Mouse (Mus musculus) C2C12 (cell line): ENCODE results near the gene Cbfa2t3. TPM values are rescaled to one million over a fixed set of nuclear protein-coding genes. Genes with fewer than 3 reads are reported as not detected.

Experiments used
- H3K27me3 ChIP-seq: one replicate; pipeline ENCODE4 v1.6.1; 2011; ENCODE audit not compliant: control insufficient read depth, insufficient read depth, insufficient read length
- H3K36me3 ChIP-seq: one replicate; pipeline ENCODE4 v1.6.1; 2011; ENCODE audit not compliant: control insufficient read depth, insufficient read depth
- H3K4me3 ChIP-seq: one replicate; pipeline ENCODE4 v1.5.1; 2011; ENCODE audit warnings: mild to moderate bottlenecking, control low read depth; ENCODE audit not compliant: poor library complexity, insufficient read depth, severe bottlenecking
- H3K79me2 ChIP-seq: one replicate; pipeline ENCODE4 v1.6.1; 2011; ENCODE audit not compliant: control insufficient read depth, insufficient read depth
- H3K79me3 ChIP-seq: one replicate; pipeline ENCODE4 v1.6.1; 2011; ENCODE audit warnings: low read depth, control low read depth
- H3ac ChIP-seq: one replicate; pipeline ENCODE3; 2011; ENCODE audit warnings: low read depth; ENCODE audit not compliant: control insufficient read depth, insufficient read length
- CEBPB ChIP-seq: IDR thresholded peaks from one replicate; pipeline ENCODE4 v1.6.1; 2011; ENCODE audit warnings: low read depth, mild to moderate bottlenecking, control low read depth, moderate library complexity
- CTCF ChIP-seq: IDR thresholded peaks from one replicate; pipeline ENCODE4 v1.5.1; 2011; ENCODE audit not compliant: control insufficient read depth, insufficient read depth, insufficient read length
- FOSL1 ChIP-seq: IDR thresholded peaks from one replicate; pipeline ENCODE4 v1.8.0; 2011; ENCODE audit warnings: mild to moderate bottlenecking, low read length; ENCODE audit not compliant: poor library complexity, insufficient read depth, severe bottlenecking
- MAX ChIP-seq: IDR thresholded peaks from one replicate; pipeline ENCODE4 v1.6.1; 2011; ENCODE audit warnings: mild to moderate bottlenecking, control low read depth
- MYOD1 ChIP-seq: IDR thresholded peaks from one replicate; pipeline ENCODE4 v1.6.1; 2011; ENCODE audit warnings: low read depth; ENCODE audit not compliant: control insufficient read depth, insufficient read length
- MYOG ChIP-seq: IDR thresholded peaks from one replicate; pipeline ENCODE4 v1.6.1; 2011; ENCODE audit not compliant: control insufficient read depth, insufficient read length; ENCODE audit errors: extremely low read depth
- USF1 ChIP-seq: IDR thresholded peaks from one replicate; pipeline ENCODE4 v1.6.1; 2011; ENCODE audit warnings: low read depth, mild to moderate bottlenecking, control low read depth, moderate library complexity
- polyA plus RNA-seq: library from polyadenylated mRNA; unstranded; fragments of >200 nt; fragmentation: generic; extraction: Trizol; gene quantifications from one replicate; pipeline ENCODE4 v1.2.1, GENCODE M21; 2012; ENCODE audit warnings: missing spikeins

The Cbfa2t3 gene
- polyA plus RNA-seq, 1 experiment, result 0.15 TPM

DNA sequence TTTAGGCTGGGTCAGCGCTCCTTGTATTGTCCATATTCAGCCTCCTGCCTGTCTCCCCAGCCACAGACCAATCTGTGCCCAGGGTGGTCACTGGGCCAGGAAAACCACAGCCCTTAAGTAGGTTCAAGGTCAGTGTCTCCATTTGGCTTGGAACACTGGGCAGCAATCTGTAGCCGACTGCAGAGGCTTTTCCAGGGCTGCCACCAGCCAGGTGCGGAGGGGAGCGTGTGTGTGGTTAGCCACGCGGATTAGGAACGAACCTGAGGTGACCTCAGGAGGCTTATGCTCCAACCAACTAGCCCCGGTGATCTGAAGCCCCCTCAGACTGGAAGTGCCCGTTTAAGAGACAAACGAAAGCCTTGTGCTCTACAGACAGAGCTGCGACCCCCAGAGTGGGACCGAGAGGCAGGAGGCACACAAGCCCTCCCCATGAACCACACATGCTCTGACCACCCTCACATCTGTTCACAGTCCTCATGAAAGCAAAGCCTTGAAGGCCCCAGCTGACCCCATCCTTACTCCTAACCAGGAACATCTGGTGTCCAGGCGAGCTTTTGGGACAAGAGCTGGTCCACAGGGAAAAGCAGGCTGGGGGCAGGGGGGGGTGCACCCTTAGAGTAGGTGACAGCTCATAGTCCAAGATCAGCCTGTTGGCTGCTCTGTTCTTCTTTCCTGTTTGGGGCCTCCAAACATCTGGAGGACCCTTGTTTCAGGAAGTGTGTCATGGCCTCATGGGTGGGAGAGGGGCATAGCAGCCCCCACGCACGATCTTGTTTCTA, 50.5 kb downstream of the Cbfa2t3 start:
- no peak overlapping the region for H3K4me3 ChIP-seq

DNA sequence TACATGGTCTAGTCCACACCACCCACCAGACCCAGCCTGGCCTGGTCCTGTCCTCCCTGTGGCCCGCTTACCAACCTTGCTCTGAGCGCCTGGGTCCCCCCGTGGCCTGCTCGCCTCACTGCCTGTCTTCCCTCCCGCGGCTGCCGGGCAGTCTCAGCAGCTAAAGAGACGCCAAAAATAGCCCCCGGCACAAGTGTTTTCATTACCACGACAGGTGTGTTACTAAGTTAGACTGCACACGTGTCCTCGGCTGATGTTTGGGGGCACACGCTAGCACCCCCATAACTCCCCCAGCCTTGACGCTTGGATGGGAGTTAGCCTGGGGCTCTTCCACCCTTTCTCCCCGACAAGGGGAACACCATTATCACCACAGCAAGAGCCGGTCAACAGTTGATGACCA, 52.6 kb downstream of the Cbfa2t3 start:
- peaks cover 69% of the 10 kb centered on the region for H3K27me3 ChIP-seq
- no peak overlapping the region for H3ac ChIP-seq
- TF ChIP-seq FOSL1, result no peak
- no peak for TF ChIP-seq USF1
- TF ChIP-seq CEBPB, result no peak
- TF ChIP-seq CTCF, result no peak
- no peak for TF ChIP-seq MAX
- no peak for TF ChIP-seq MYOG
- TF ChIP-seq MYOD1, result no peak
- H3K79me3 ChIP-seq, result no peaks in the 10 kb centered on the region
- no peak overlapping the region for H3K4me3 ChIP-seq
- H3K36me3 ChIP-seq, result no peaks in the 10 kb centered on the region
- H3K79me2 ChIP-seq, result no peaks in the 10 kb centered on the region

More for the DNA sequence above, 50.5 kb downstream of the Cbfa2t3 start:
- no peak overlapping the region for H3ac ChIP-seq
- peaks cover 58% of the 10 kb centered on the region for H3K27me3 ChIP-seq
- H3K79me3 ChIP-seq, result no peaks in the 10 kb centered on the region
- TF ChIP-seq FOSL1 (no peak), MYOG (no peak), MYOD1 (no peak), USF1 (no peak), CTCF (no peak), CEBPB (no peak), MAX (no peak)
- no peaks in the 10 kb centered on the region for H3K36me3 ChIP-seq
- no peaks in the 10 kb centered on the region for H3K79me2 ChIP-seq

DNA sequence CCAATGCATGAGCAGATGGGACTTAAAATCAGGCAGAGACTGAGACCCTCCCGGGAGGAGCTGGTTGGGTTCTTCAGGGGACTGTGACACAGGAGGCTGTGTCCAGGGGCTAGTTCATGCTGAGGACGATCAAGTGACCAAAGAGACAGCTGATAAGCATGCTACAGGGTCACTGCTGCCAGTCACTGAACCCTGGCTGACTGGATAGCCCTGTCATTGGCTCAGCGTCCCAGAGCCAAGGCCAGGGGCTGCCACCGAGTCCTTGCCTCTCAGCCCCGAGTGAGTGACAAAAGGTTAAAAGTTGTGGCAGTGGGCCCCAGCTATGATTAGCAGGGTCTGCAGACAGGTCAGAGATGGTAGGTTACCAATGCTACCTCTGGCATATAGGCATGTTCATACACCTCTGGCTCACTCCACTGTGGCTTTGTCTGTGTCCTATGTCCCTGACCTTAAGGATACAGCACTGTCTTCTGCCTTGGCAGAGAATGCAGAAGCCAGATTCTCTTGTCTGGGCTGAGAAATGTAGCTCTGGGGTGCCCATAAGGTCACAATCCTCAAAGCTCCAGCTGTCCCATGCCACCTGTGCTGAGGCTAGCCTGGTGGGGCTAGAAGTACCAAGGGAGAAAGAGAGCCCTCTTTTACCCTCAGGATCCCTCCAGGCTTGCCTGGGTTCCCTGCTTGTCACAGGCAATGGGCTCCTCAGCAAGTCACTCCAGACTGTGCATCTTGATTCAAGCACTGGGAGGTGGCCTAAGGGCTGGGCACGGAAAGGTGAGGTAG, 54.5 kb downstream of the Cbfa2t3 start:
- H3K36me3 ChIP-seq, result no peaks in the 10 kb centered on the region
- no peaks in the 10 kb centered on the region for H3K79me3 ChIP-seq
- H3K79me2 ChIP-seq, result no peaks in the 10 kb centered on the region
- H3K4me3 ChIP-seq, result no peak overlapping the region
- H3K27me3 ChIP-seq, result peaks cover 78% of the 10 kb centered on the region
- no peak for TF ChIP-seq USF1
- TF ChIP-seq MAX, result no peak
- no peak for TF ChIP-seq CTCF
- TF ChIP-seq MYOD1, result no peak
- no peak for TF ChIP-seq FOSL1
- TF ChIP-seq MYOG, result no peak
- TF ChIP-seq CEBPB, result no peak
- no peak overlapping the region for H3ac ChIP-seq

DNA sequence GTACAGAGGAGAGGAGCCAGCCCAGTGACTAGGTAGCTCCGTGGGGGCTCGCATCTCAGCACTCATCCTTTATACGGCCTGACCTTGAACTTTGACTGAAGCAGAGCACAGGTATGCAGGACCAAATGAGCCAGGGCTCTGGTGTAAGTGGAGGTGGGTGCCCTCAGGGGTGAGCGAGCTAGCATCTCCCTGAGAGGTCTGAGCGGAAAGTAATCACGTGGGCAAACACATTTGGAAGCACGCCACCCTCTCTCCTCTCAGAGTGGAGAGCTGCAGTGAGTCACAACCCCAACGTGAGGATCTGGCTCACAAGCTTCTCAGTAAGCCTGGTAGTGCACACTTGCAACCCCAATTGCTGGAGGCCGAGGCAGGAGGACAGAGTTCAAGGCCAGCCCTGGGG, 56.8 kb downstream of the Cbfa2t3 start:
- no peak overlapping the region for H3ac ChIP-seq
- no peaks in the 10 kb centered on the region for H3K79me2 ChIP-seq
- TF ChIP-seq USF1, result peak; percentile 80
- no peak for TF ChIP-seq MYOD1
- TF ChIP-seq FOSL1, result no peak
- TF ChIP-seq MYOG, result no peak
- no peaks in the 10 kb centered on the region for H3K79me3 ChIP-seq
- H3K27me3 ChIP-seq, result peaks cover 87% of the 10 kb centered on the region
- H3K4me3 ChIP-seq, result no peak overlapping the region
- no peaks in the 10 kb centered on the region for H3K36me3 ChIP-seq

DNA sequence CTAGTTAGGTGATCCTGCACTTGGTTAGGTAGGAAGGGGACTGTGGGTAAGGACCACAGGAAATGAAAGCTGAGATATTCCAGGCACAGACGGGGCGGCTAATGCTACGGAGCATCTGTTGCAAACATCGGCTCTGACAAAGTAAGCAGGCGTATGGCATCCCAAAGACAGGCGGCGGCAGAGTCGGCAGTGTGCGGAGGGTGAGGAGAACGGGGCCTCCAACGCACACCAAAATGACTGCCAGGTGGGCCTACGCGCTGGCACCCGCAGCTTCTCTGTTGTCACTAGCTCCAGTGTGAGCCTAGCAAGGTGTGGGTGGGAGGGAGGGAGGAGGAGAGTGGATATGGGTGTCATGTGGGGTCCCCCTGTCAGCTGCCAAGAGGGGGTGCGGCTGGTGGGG, 57.5 kb downstream of the Cbfa2t3 start:
- TF ChIP-seq CTCF (no peak), MAX (no peak), USF1 (no peak), FOSL1 (no peak), MYOD1 (no peak), CEBPB (no peak), MYOG (no peak)
- Histone ChIP-seq H3ac (no peak overlapping the region), H3K4me3 (no peak overlapping the region), H3K79me2 (no peaks in the 10 kb centered on the region), H3K27me3 (peaks cover 83% of the 10 kb centered on the region), H3K79me3 (no peaks in the 10 kb centered on the region), H3K36me3 (no peaks in the 10 kb centered on the region)
